Mouse (Mus musculus): ENCODE results near the gene Rptor.

Rptor gene

DNA sequence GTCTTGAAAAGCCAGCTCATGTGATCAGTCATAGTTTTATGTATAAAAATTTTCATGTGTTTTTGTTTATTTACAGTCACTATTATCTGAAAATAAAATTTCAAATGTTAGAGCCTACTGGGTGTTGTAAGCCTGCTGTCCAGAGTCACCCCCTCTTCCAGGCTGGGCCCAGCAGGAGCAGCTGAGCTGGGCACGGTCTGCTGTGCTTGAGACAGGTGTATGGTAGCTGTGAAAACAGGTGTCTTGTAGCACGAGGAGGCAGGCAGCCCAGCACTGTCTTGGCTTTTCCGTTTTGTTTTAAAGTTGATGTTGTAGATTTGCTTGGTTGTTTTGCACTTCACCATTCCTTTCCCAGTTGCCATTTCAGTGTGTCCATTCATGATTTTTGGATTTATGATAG, 87.2 kb downstream of the Rptor start:
- no peak for DNase-seq (ENCODE audit: low spot score)

DNA sequence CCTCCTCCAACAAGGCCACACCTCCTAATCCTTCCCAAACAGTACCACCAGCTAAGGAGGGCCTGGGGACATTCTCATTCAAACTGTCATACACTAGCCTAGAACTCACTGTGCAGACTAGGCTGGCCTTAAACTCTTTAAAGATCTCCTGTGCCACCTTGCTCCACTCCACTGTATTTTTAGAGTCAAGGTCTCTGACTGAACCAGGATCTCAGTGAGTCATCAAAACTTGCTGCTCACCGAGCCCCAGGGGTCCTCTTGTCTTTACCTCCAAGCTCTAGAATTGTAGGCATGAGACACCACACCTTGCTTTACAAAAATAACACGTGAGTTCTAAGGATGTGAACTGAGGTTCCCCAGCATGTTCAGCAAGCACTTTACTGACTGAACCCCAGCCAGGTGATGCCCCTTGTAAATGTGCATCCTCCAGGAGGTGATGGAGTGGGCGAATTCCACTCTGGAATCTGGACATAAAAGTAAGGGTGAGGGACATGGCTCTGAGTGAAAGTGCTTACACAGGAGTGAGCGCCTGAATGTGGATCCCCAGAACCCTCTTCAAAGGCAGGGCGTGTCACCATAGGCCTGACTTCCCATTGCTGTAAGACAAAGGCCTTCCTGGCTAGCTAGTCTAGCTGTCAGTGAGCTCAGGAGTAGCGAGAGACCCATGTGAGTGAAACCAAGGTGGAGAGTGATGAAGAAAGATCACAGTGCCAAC, 89.6 kb downstream of the Rptor start:
- no peak for DNase-seq (ENCODE audit: low spot score)

DNA sequence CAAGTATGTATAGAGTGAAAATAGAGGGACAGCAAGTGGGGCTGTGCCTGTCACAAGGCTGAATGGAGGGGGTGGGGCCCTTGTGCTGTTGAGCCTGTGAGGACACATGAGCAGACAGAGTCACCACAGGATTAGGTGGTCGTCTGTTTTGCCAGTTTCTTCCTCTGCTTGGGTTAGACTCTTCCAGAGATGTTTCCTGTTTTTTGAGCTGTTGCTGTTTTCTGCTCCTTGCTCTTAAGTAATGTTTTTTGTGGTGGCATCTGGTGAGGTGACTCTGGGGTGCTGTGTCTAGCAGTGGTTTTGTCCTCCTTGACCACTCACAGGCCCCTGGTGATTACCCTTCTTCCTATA, 90.2 kb downstream of the Rptor start:
- no peak for DNase-seq (ENCODE audit: low spot score)

DNA sequence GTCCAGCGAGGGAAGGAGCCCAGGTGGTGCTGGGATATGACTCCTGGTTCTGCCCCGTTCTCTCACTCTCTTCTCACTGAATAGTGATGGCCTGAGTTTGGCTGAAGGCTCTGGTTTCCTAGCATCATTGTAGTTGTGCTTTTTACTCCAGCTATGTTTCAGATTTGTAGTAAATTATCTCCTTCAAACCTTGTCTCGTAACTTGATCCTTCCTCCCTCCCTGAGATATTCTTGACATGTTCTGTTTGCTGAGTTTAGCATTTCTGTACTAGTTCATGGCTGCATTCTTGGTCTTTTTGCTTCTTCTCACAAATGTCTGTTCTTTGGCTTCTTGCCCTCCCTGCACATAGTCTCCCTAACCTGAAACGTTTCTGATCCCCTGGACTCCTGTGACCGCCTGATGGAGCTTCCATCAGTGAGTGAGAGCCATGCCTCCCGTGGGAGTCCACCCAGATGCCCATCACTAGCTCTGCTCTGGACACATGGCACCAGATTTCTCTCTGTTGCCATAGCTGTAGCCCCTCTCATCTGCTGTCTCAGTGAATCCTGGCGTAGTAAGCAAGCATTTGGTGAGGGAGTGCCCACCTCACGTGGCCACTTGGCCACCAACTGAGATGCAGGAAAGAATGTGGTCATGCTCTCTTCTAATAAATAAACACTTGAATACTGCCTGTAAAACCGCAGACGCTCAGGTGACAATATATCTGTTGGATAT, 91.6 kb downstream of the Rptor start:
- no peak for DNase-seq (ENCODE audit: low spot score)

DNA sequence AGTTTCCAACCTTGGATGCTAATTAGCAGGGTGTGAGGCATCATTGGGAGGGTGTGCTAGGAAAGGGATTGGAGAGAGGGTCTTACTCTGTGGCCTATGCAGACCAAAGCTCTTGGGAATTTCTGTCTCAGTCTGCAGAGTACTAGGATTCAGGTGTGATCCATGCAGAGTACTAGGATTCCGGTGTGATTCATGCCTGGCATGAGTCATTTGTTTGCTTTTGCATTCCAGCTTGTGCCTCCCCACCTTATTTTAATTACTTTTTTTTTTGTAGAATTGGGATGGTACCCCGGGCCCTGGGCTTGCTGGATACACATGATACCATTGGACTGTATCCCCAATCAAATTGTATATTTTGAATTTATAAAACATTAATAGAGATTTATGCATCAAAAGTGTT, 93.7 kb downstream of the Rptor start:
- no peak for DNase-seq (ENCODE audit: low spot score)

DNA sequence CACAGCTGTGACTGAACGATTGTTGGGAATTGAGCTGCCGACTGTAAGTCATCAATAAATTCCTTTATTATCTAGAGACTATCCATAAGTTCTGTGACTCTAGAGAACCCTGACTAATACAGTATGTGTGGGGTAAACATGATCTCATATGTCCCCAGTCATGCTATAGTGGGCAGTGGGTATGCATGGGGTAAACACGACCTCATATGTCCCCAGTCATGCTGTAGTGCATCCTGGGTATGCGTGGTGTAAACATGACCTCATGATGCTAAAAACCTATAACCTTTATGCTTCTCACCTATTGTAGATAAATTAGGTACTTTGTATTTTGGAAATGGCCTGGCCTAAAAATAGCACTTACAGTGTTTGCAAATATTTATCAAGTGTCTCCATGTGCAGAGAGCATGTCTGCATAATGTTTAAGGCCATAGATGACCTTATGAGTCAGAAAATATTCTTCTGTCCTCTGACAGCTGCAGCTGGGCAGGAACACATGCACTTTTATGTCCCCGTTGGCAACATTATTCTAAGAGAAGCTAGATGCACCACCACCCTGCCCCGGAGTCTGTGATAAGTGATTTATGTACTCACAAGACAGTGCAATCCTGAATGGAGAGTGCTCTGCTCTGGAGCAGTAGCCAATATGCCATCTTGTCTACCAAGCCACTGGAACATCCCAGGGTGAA, 102.8 kb downstream of the Rptor start:
- DNase-seq (ENCODE audit: low spot score) = no peak

DNA sequence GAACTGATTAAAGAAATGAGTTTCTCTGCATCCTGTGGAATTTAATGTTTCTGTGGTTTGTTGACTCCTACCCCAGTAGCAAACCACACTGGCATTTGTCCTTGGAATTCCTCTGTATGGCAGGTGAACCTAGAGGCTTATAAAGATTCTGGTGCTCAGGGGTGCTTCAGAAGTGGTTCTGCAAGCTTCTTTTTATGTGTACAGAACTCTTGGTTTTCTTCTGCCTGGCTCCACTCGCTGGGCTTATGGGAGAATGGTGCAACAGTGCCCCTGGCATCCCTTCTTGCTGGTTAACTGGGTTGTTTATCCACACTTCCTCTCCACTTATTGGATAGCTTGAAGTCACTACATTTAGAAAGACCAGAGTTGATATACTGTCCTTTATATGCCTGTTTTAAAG, 104.6 kb downstream of the Rptor start:
- no peak for DNase-seq (ENCODE audit: low spot score)

DNA sequence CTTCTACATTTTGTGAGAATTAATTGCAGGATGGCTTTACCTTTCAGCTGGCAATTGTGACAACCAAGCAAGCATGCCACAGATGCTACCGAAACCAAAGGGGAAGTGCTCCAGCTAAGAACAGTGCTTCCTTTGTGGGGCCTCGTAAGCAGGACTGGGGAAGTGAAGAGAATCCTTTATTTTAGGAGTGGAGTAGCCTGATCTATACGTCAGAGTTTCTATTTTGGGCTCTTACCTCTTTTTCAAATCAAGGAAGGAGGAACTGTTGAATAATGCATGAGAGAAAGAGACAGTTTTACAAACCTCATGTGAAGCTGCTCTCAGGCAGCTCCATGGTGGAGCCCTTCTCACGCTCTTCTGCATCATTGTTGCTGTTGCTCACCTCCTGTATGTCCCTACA, 106.5 kb downstream of the Rptor start:
- DNase-seq (ENCODE audit: low spot score) = no peak

DNA sequence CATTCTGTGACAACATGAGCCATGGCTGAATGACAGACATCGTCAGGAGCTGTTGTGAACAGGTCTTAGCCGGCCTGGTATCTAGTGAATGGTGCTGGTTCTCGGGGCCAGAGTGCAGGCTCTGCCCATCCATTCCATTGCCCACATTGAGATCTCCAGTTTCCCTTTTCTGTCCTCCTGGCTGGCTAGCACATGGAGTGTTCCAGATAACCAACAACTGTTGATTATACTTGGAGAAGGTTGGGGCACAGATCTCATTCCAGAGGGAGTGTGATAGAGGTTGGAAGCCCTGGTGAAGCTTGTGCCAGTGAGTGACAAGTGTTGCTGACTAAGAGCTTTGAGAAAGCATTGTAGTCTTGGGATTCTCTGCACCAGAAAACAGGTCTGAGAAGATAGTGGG, 107.6 kb downstream of the Rptor start:
- no peak for DNase-seq (ENCODE audit: low spot score)

DNA sequence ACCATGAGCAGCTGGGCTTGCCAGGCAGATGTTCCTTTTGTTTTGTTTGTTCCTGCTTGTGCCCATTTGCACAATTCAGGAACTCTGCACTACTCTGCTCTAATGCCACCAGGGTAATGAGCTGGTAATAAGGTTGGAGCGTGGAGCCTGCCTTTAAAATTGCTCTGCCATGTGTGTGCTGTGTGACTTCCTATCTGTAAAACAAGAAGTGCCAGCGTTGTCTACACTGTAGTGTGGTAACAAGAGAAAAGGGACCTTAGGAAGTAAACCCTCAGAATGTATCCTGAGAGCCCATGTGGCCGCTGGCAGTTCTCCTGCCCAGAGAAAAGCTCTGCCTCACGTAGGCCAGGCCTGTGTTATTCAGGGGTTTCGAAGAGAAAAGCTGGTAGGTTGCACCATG, 108.1 kb downstream of the Rptor start:
- no peak for DNase-seq (ENCODE audit: low spot score)

DNA sequence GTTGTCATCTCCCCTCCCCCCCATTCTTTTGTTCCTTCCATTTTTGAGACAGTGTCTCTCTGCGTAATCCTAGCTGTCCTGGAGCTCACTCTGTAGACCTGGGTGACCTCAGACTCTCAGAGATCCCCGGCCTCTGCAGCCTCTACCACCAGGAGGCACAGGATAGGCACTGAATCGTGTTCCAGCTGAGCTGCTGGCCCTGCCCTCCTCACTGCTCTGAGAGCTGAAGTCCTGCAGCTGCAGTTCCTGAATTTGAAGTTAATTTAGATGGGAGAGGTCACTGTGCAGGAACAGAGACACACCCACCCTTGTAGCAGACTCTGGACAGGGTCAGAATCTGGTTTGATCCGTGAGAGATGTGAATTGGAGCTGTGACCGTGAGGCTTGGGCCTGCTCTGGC, 112.7 kb downstream of the Rptor start:
- no peak for DNase-seq (ENCODE audit: low spot score)

DNA sequence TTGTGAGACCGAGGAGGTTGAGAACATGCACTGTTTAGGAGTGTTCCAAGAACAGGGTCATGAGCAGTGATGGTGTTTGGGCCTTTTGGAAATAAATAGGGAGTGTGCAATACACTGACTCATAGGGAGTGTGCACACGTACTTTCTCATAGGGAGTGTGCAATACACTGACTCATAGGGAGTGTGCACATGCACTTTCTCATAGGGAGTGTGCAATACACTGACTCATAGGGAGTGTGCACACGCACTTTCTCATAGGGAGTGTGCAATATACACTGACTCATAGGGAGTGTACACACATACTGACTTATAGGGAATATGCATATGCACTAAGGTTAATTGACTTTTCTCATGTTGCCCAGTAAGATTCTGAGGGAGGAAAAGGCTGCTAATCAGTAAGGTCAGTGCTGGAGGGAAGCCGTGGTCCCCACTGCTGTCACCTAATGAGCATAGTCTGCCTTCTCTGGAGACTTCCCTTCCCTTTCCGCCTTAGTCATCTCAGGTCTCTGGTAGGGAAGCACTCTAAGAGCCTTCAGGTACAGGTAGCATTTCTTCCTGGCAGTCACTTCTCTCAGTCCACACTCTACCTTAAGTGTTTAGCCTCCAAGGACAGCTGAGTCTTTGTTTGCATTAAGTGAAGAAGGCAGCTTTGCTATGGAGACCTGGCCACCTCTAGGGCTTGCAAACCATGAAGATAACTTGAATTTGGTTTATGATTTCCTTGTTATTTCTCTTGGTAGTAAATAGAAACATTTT, 113.3 kb downstream of the Rptor start:
- no peak for DNase-seq (ENCODE audit: low spot score)

DNA sequence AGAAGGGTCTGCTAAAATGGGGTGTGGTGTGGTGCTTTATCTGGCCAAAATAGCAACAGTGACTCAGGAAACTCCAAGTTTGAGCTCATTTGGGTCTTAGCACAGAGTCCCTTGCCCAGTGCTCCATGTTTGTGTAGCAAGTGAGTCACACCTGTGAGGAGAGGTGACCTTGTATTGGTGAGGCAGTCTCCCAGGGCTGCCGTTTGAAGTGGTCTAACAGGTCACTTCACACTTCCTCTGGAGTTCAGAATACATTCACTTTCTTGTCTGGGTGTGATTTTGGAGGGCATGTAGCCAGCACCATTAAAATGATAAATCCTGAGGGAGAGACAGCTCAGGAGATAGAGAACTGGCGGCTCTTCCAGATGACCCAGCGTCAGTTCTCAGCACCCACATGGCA, 115.4 kb downstream of the Rptor start:
- no peak for DNase-seq (ENCODE audit: low spot score)

DNA sequence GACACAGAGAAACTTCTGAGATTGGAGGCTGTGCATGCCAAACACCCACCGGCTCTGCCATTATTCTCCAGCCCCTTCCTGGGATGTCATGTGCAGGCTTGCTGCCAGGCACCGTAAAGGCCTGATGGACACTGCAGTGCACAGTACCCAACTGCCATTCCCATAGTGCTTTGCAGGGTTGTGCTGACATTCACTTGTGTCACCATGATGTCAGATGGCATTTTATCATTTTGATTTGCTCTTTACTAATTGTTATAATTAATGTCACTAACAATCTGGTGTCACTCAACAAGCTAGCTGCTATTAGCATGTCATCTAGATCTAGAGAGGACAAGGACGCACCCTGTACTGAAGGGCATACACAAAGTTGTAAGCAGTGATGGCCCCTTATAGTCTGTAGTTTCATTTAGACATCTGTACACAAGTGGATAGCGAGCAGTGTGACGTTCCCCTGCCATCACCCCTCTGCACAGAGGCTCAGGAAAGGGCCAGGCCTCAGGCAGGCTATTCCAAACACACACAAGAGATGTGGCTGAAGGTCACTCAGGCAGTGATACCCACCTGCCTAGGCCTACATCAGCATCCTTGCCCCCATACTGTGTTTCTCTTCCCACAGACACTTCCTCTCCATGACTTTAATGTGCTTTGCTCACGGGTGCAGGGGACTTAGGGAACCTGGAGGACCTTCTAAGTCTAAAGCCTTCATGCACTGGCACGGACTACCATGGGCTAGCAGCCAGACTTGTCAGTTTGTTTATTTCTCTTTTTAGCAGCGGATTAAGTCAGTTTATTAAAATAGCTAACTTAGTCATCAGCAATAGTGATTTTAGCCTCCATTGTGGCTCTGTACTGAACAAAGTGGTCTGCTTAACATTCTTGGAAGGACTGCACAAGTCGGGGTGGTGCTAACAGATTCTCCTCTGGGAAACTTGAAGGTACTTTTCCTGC, 117.7 kb downstream of the Rptor start:
- no peak for DNase-seq (ENCODE audit: low spot score)

DNA sequence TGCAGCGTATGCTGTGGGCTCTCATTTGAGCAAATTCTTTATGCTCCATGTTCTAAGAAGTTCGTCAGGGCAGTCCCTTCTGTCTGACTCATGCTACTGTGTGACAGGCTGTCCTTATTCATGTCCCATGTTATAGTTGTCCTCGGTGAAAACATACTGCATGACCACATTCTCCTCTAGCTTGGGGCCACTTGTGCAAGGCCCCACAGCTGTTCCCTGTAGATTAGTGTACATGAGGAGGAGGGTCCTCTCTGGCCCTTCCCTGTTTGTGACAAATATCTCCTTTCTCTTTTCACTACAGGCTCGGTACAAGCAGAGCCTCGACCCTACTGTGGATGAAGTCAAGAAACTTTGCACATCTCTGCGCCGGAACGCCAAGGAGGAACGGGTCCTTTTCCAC, 122.0 kb downstream of the Rptor start:
- DNase-seq (ENCODE audit: low spot score) = peak; percentile 10

DNA sequence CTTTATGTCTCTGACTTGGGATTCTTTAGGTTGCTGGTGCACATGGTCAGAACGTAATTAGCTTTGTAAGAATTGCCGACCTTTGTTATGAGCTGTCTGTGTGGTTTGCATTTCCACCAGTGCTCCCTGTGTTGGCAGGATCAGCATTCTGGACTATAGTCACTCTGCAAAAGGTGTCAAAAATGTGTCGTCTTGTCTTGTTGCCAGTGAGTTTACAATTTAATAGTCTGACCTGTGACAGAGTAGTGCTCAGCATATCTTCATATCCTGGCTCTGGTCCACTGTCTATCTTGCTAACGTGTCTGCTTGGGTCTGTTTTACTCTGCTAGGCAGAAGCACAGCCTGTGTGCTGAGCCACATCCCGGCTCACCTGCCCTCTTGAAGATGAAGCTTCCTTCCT, 128.7 kb downstream of the Rptor start:
- DNase-seq (ENCODE audit: low spot score) = no peak

DNA sequence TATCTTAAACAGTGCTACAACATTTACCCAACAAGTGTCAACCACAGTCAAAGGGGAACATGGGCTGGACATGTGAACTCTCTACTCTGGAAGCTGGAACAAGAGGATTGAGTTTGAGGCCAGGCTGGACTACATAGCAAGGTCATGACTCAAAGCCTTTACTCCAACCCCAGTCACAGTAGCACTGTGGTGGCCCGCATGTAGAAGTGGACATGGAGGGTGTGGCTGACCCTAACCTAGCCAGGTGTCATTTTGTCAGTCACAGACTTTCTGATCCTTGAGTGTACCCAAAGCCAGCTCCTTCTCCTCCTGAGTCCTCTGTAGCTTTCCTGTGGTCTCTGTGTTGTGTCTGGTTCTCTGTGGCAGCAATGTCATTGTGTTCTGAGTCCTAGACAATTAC, 129.7 kb downstream of the Rptor start:
- no peak for DNase-seq (ENCODE audit: low spot score)

DNA sequence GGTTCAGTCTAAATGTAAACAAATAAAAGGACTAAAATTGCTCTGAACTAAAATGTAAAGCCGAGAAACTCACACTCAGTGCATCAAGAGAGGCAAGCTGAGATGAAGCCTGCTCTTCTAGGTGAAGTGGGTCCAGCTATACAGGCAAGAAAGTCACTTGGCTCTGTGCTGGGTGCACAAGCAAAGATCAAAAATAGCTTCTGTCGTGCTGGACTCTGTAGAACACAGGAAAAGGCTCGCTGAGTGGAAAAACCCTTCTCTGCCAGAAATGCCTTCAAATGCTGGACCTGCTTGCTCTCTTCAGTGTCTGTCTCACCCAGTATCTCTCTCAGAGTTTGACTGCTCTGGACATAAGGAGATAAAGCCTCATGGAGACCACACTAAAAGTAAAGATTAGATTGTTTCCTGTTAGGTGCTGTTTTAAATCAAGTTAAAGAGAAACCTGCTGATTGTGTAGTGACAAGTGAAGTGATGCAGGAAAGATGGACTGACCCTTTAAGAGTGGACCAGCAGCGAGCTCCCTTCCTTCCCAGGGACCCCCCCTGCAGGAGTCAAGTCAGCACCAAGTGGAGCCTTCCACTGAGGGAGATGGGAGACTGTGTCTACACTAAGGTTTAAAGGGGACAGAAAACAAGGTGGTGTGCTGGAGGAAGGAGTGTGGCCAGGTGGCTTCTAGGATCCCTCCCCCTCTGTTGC, 130.4 kb downstream of the Rptor start:
- no peak for DNase-seq (ENCODE audit: low spot score)

DNA sequence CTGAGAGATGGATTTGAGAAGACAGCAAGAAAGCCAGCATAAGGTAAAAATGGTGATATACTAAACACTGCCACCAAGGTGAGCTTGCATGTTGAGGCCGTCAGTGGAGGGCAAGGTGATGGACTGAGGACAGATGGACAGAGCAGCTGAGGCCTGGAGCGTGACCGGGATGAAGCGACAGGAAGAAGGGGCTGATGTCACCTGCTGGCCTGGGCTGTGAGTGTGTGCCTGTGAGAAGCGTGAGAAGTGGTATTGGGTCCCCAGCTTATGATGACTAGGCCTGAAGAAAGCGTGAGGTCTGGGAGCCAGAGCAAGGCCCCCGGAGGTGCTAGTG, 130.9 kb downstream of the Rptor start:
- DNase-seq (ENCODE audit: low spot score) = no peak

DNA sequence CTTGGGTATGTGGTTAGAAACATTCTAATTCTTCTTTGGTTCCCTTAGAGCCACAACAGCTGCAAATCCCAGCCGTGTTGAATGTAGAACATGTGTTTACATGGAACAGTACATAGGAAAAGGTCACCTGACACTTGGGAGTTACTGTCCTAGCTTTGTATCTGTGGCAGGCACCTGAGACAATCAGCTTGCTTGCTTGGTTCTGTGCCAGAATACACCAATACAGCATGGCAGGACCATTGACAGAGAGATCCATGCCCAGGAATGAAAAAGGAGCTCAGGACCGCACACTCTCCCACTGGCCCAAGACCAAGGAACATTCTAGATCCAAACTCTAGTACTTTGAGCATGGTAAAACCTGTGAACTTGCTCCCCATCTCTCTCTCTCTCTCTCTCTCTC, 132.4 kb downstream of the Rptor start:
- no peak for DNase-seq (ENCODE audit: low spot score)
